Mouse (Mus musculus): Measurements from ENCODE around the gene Olfr1206.

The Olfr1206 gene

GRCm38 (mm10) chr2:88862931-88863330 is at the start of gene Olfr1206:
Gene Olfr1206 (plus strand): TSS chr2:88863231.
- DNase-seq (ENCODE audit: low read depth, low spot score): no peak

GRCm38 (mm10) chr2:88814196-88814595 is 48.8 kb upstream of the Olfr1206 start, which contains the start of gene Olfr1202:
Gene Olfr1202 (plus strand): TSS chr2:88814496.
- no peak for DNase-seq (ENCODE audit: low read depth, low spot score)

- DNase-seq (ENCODE audit: low read depth, low spot score): no peak
These were observed 33.6 kb upstream of the Olfr1206 start, which contains the start of gene Olfr1205 for GRCm38 (mm10) chr2:88829437-88829836. Gene Olfr1205 (plus strand): TSS chr2:88829737.

GRCm38 (mm10) chr2:88838477-88838876 is 24.6 kb upstream of the Olfr1206 start:
- DNase-seq (ENCODE audit: low read depth, low spot score): no peak

GRCm38 (mm10) chr2:88848992-88849391 is 14.0 kb upstream of the Olfr1206 start, which contains the start of gene Olfr1204:
Gene Olfr1204 (plus strand): TSS chr2:88849292.
- DNase-seq (ENCODE audit: low read depth, low spot score): no peak

- no peak for DNase-seq (ENCODE audit: low read depth, low spot score)
These were observed 39.2 kb downstream of the Olfr1206 start, which contains the start of gene Olfr1208 for GRCm38 (mm10) chr2:88902211-88902610. Gene Olfr1208 (minus strand): TSS chr2:88902311.

- no peak for DNase-seq (ENCODE audit: low read depth, low spot score)
These were observed 52.0 kb downstream of the Olfr1206 start, which contains the start of gene Olfr1209 for GRCm38 (mm10) chr2:88915057-88915456. Gene Olfr1209 (minus strand): TSS chr2:88915157.
